Mouse (Mus musculus) embryonic facial prominence, embryonic 11.5 days (tissue): ENCODE data around the gene Ccdc110. TPM values are rescaled to one million over a fixed set of nuclear protein-coding genes. Genes with fewer than 3 reads are reported as not detected.

Source experiments
- ATAC-seq: fragments of 200-750 bp; cut with Nextera tagmentation; replicated peaks from 2 replicates; pipeline ENCODE4 v1.8.0; 2017; ENCODE audit warnings: low read depth; ENCODE audit not compliant: insufficient number of reproducible peaks, low FRiP score, low TSS enrichment
- DNase-seq: peaks from one replicate; pipeline ENCODE4 v3.0.0-alpha.2; 2015; ENCODE audit warnings: low spot score
- H3K27ac ChIP-seq: fragments of 300-500 bp; sonication (generic); replicated peaks from 2 replicates; pipeline ENCODE4 v1.5.1; 2014; ENCODE audit warnings: mild to moderate bottlenecking, low read depth, low read length, control low read depth
- H3K27me3 ChIP-seq: fragments of 300-500 bp; sonication (generic); 2 replicates; pipeline ENCODE4 v1.6.1; 2014; ENCODE audit warnings: mild to moderate bottlenecking, low read length, moderate library complexity, mixed read lengths; ENCODE audit not compliant: control insufficient read depth, insufficient read depth
- H3K36me3 ChIP-seq: fragments of 300-500 bp; sonication (generic); replicated peaks from 2 replicates; pipeline ENCODE4 v1.6.1; 2014; ENCODE audit warnings: low read depth, mild to moderate bottlenecking, low read length, moderate library complexity, mixed read lengths; ENCODE audit not compliant: control insufficient read depth, insufficient read depth
- H3K4me1 ChIP-seq: fragments of 300-500 bp; sonication (generic); 2 replicates; pipeline ENCODE4 v1.6.1; 2014; ENCODE audit warnings: low read length, mixed read lengths; ENCODE audit not compliant: control insufficient read depth, insufficient read depth
- H3K4me2 ChIP-seq: fragments of 300-500 bp; sonication (generic); 2 replicates; pipeline ENCODE4 v1.6.1; 2014; ENCODE audit warnings: low read depth, mild to moderate bottlenecking, control low read depth, low read length, moderate library complexity
- H3K4me3 ChIP-seq: fragments of 300-500 bp; sonication (generic); 2 replicates; pipeline ENCODE4 v1.5.1; 2014; ENCODE audit warnings: low read depth, low read length, control low read depth
- H3K9ac ChIP-seq: fragments of 300-500 bp; sonication (generic); replicated peaks from 2 replicates; pipeline ENCODE4 v1.6.1; 2014; ENCODE audit warnings: mild to moderate bottlenecking, control low read depth, low read length
- H3K9me3 ChIP-seq: fragments of 300-500 bp; sonication (generic); replicated peaks from 2 replicates; pipeline ENCODE4 v1.6.1; 2016; ENCODE audit warnings: mild to moderate bottlenecking, low read length, inconsistent platforms, mixed read lengths; ENCODE audit not compliant: control insufficient read depth
- WGBS: fragments of 180-500 bp; shearing (Covaris S2); extraction: QIAGEN DNeasy Blood & Tissue Kit; methylation state at CpG from one replicate; pipeline ENCODE4 v1.1.7; 2014; 5-methylcytosine and 5-hydroxymethylcytosine counted together
- polyA plus RNA-seq: library from polyadenylated mRNA; unstranded; fragments of >200 nt; fragmentation: Nextera tagmentation; extraction: Ambion mirVana; gene quantifications from 2 replicates; pipeline ENCODE4 v1.2.1, GENCODE M21; 2014

Ccdc110 gene
- polyA plus RNA-seq, 1 experiment from 2014 or later = 0.13 TPM

DNA sequence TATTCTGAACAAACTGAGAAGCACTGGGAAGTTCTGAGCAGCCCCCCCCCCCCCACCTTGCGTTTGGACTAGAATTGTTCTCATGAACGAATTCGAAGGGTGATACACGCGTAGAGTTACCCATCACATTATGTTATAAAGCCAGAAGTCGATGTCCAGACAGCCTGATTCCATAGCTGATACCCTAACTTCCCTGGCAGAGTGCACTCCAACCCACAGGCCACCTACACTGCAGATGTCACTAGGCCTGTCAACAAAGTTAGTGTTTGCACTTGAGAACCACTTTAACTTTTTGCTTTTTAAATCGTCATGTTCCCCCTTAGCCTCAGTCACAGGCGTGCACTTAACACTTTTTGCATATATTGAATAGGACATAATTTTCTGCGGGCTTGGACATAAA, 2.6 kb downstream of the Ccdc110 start:
- Histone ChIP-seq H3K27ac (no peak overlapping the region), H3K9me3 (no peaks in the 10 kb centered on the region), H3K4me1 (no peaks in the 10 kb centered on the region), H3K27me3 (no peaks in the 10 kb centered on the region), H3K4me2 (no peak overlapping the region), H3K36me3 (no peaks in the 10 kb centered on the region), H3K4me3 (no peak overlapping the region), H3K9ac (no peak overlapping the region)
- no peak for DNase-seq
- 89% methylated on average over 9 of the region's 9 CpGs for WGBS
- ATAC-seq = no peak

DNA sequence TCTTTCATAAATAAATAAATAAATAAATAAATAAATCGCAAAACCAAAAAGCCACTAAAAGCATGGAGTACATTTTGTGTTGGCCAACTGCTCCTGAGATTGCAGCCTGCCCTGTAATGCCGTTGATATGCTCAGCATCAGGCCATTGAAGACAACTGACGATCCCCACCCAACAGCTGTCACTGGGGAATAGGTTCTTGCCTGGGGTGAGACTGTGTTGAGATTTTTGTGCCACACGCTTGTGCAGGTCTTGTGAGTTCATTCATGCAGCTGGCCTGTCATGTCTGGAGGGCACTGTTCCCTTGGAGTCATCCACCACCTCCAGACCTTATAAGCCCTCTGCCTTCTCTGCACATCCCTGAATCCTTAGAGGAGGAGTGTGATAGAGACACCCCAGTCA, 11.9 kb downstream of the Ccdc110 start:
- Histone ChIP-seq H3K36me3 (no peaks in the 10 kb centered on the region), H3K27me3 (no peaks in the 10 kb centered on the region), H3K4me3 (no peak overlapping the region), H3K4me2 (no peak overlapping the region), H3K9me3 (no peaks in the 10 kb centered on the region), H3K9ac (no peak overlapping the region), H3K27ac (no peak overlapping the region), H3K4me1 (no peaks in the 10 kb centered on the region)
- WGBS = 90% methylated on average over 4 of the region's 4 CpGs
- no peak for DNase-seq
- ATAC-seq = no peak

DNA sequence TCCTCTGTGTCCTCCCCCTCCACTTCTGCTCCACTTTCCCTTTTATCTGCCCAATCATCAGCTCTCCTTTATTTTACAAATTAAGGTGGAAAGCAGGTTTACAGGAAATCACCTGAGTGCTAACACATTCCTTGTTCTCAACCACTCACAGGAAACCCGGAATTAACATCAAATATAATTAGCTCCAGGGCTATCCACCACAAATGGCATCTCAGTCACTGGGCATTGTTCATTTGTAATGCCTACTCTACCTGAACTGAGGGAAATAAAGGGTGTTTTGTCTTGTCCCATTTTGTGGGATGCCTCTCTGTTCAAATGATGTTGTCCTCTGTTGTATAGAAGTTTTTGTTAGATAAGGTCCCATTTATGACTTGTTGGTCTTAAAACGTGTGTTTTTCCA, 16.2 kb downstream of the Ccdc110 start:
- Histone ChIP-seq H3K27ac (no peak overlapping the region), H3K4me1 (no peaks in the 10 kb centered on the region), H3K4me3 (no peak overlapping the region), H3K9ac (no peak overlapping the region), H3K4me2 (no peak overlapping the region), H3K27me3 (no peaks in the 10 kb centered on the region), H3K36me3 (no peaks in the 10 kb centered on the region), H3K9me3 (no peaks in the 10 kb centered on the region)
- DNase-seq (no peak), ATAC-seq (no peak)
- WGBS = 52% methylated on average over 2 of the region's 2 CpGs

DNA sequence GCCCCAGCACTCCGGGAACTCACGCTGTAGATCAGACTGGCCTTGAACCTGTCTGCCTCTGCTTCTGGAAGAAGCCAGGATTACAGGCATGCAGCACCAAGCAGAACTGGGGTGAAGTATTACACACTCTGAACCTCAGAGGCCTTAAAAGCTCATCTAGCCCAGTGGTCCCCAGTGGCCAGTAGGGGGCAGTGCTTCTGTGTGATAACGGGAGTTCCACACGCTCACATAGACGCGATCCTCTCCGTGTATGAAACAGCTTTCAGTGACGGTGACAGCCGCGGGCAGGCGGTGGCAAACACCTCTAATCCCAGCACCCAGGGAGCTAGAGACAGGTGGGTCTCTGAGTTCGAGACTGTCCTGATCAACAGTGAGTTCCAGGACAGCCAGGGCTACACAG, 36.5 kb downstream of the Ccdc110 start:
- 95% methylated on average over 12 of the region's 12 CpGs for WGBS
- H3K9ac ChIP-seq = no peak overlapping the region
- no peak overlapping the region for H3K4me2 ChIP-seq
- no peaks in the 10 kb centered on the region for H3K27me3 ChIP-seq
- 0 out of 2 replicates have a peak, but pooled peaks cover 2% of the 10 kb centered on the region for H3K9me3 ChIP-seq
- no peak for ATAC-seq
- no peak for DNase-seq
- H3K4me3 ChIP-seq = no peak overlapping the region
- H3K4me1 ChIP-seq = no peaks in the 10 kb centered on the region
- no peak overlapping the region for H3K27ac ChIP-seq
- no peaks in the 10 kb centered on the region for H3K36me3 ChIP-seq

DNA sequence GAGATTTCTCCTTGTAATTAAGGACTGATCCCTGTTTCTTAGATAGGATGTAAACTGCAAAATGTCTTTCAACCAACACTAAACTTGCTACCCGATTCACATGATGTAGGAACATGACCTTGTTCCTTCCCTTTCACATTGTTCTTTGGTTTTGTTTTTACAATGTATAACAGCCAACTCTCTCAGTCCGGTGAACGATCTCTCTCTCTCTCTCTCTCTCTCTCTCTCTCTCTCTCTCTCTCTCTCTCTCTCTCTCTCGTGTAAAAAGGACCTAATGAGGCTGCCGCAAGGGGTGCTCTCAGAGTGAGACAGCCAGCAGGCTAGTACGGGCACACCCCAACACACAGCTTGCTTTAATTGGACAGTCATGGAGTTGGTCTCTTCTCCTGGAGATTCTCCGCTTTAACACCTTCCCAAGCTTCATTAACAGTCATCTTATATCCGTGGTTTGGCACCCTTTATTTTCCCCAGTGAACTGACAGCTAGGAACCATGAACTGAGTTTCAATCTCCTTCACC, 39.6 kb downstream of the Ccdc110 start:
- H3K9ac ChIP-seq = no peak overlapping the region
- no peak for DNase-seq
- 0 out of 2 replicates have a peak, but pooled peaks cover 2% of the 10 kb centered on the region for H3K9me3 ChIP-seq
- H3K4me3 ChIP-seq = no peak overlapping the region
- H3K4me2 ChIP-seq = no peak overlapping the region; the same call in 1 of the 2 replicates
- WGBS = 84% methylated on average over 8 of the region's 8 CpGs
- ATAC-seq = no peak
- H3K4me1 ChIP-seq = no peaks in the 10 kb centered on the region
- H3K27me3 ChIP-seq = no peaks in the 10 kb centered on the region
- no peaks in the 10 kb centered on the region; the same call in 1 of the 2 replicates for H3K36me3 ChIP-seq
- H3K27ac ChIP-seq = no peak overlapping the region

DNA sequence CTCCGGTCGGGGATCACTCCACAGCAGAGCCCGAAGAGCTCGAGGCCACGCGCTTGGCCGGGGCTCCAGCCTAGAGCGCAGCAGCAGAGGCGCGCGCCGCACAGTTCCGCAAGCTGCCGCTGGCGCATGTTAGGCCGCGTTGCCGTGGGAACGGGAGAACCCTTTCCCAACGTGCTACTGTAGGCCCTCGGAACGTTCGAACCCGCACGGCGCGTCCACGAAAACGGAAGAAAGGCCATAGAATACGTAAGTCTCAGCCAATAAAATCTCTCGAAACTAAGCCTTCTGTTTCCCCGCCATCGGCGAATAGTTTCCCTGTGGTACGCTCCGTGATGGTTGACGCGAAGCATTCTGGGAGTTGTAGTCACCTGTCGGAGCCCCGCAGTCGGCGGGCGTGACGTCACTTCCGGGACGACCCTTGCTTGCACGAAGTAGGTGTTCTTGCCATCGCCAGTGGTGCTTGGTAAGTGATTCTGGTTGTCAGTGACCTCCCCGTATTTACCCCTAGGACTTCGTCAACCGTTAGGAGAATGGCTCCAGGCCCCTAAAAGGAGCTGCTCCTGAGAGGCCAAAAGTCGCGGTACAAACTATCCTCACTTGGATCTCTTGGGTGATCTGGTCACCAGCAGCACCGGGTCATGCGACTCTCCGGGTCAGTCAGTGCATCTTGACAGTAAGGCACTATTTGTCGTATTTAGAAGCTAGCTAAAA, 40.9 kb downstream of the Ccdc110 start, which contains the start of the genes 1700029J07Rik and Ufsp2:
1700029J07Rik (minus strand) TSS at position 127 of the 711 bp plus-strand sequence.
Ufsp2 (plus strand) TSS at position 403 of the 711 bp plus-strand sequence.
- peak within 1 kb of the TSS; percentile 65 for H3K9ac ChIP-seq
- peak; percentile 100 for DNase-seq
- 1% methylated on average over 57 of the region's 57 CpGs for WGBS

DNA sequence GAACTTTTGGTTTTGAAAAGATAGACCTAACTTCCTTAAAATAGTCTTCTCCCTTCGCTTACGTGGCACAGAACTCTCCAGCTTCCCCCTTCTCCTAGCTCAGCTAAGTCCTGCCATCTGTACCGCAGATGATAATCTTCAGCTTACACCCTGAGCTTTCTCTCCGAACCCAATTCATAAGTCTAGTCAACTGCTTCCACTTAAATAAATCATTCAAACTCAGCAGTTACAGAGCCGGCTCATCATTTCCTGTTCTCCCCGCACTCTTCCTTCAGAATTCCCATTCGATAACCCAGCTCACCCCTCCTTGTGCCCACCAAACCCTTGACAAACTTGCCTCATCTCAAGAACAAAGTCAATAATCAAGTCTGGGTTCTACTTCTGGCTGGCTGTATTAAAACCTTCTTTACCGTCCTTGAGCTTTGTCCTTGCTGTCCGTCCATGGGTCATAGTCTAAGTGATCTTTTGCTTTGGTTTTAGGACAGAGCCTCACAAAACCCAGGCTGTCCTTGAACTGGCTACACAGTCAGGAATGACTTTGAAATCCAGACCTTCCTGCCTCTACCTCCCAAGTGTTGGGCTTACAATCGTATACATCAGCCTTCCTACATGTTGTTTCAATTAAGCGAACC, 41.5 kb downstream of the Ccdc110 start:
- Histone ChIP-seq H3K36me3 (no peaks in the 10 kb centered on the region; the same call in 1 of the 2 replicates), H3K4me2 (peak overlapping the region; percentile 51), H3K9me3 (no peaks in the 10 kb centered on the region), H3K4me3 (peak overlapping the region; percentile 54), H3K4me1 (no peaks in the 10 kb centered on the region), H3K27ac (no peak overlapping the region), H3K9ac (peak overlapping the region; percentile 37), H3K27me3 (no peaks in the 10 kb centered on the region)
- whole genome bisulfite sequencing = 68% methylated on average over 11 of the region's 11 CpGs
- ATAC-seq (no peak), DNase-seq (no peak)

More for the DNA sequence above, 40.9 kb downstream of the Ccdc110 start, which contains the start of the genes 1700029J07Rik and Ufsp2:
- Histone ChIP-seq H3K27me3 (no peaks in the 10 kb centered on the region), H3K36me3 (no peaks in the 10 kb centered on the region; the same call in 1 of the 2 replicates), H3K9me3 (0 out of 2 replicates have a peak, but pooled peaks cover 2% of the 10 kb centered on the region), H3K4me3 (peak within 1 kb of the TSS; percentile 54), H3K4me2 (peak within 1 kb of the TSS; percentile 51), H3K27ac (no peak within 1 kb of the TSS; the same call in 1 of the 2 replicates), H3K4me1 (no peaks in the 10 kb centered on the region)
- ATAC-seq = peak; percentile 98

DNA sequence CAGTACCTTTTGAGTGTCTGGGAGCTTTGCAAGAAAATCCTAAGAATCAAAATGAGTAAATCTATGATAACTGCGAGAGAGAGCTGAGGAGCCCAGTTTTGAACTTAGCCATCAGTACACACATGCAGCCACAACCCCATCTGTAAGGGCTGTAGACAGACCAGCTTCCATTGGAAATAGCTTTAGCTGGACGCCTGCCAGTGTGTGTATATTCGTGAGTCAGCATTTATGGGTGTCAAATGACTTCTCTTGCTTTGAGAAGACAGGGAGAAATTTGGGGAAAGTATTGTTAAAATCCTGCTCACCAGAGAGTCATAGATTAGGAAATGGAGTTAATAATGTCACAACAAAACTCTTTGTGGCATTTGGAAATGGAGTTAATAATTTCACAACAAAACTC, 52.2 kb downstream of the Ccdc110 start:
- Histone ChIP-seq H3K4me1 (no peaks in the 10 kb centered on the region), H3K4me3 (no peak overlapping the region), H3K9me3 (no peaks in the 10 kb centered on the region), H3K4me2 (no peak overlapping the region), H3K9ac (no peak overlapping the region), H3K27me3 (no peaks in the 10 kb centered on the region), H3K36me3 (no peaks in the 10 kb centered on the region), H3K27ac (no peak overlapping the region)
- WGBS = 81% methylated on average over 3 of the region's 3 CpGs
- no peak for ATAC-seq
- no peak for DNase-seq
